Mouse (Mus musculus) heart, embryonic 10.5 days (tissue): ENCODE results near the gene Mcm9. TPM values are rescaled to one million over a fixed set of nuclear protein-coding genes. Genes with fewer than 3 reads are reported as not detected.
"Not testable (repeated sequence)": the region's sequence is repeated elsewhere in the genome, so short reads cannot be mapped to it uniquely, and the experiment has no call there.

ENCODE experiments used
- DNase-seq: peaks from one replicate; pipeline ENCODE4 v3.0.0-alpha.2; 2017; ENCODE audit warnings: low spot score
- H3K27ac ChIP-seq: fragments of 300-500 bp; sonication (generic); 2 replicates; pipeline ENCODE4 v1.5.1; 2016; ENCODE audit warnings: mild to moderate bottlenecking
- H3K27me3 ChIP-seq: fragments of 300-500 bp; sonication (generic); 2 replicates; pipeline ENCODE4 v1.6.1; 2016; ENCODE audit warnings: mild to moderate bottlenecking; ENCODE audit not compliant: poor library complexity, insufficient read depth, severe bottlenecking
- H3K36me3 ChIP-seq: fragments of 300-500 bp; sonication (generic); 2 replicates; pipeline ENCODE4 v1.6.1; 2016; ENCODE audit warnings: mild to moderate bottlenecking, moderate library complexity
- H3K4me1 ChIP-seq: fragments of 300-500 bp; sonication (generic); 2 replicates; pipeline ENCODE4 v1.6.1; 2016; ENCODE audit warnings: mild to moderate bottlenecking
- H3K4me3 ChIP-seq: fragments of 300-500 bp; sonication (generic); 2 replicates; pipeline ENCODE4 v1.5.1; 2016; ENCODE audit warnings: mild to moderate bottlenecking, moderate library complexity
- H3K9me3 ChIP-seq: fragments of 300-500 bp; sonication (generic); 2 replicates; pipeline ENCODE4 v1.6.1; 2016; ENCODE audit warnings: mild to moderate bottlenecking, moderate library complexity
- WGBS: fragments of 180-500 bp; shearing (Covaris S2); methylation state at CpG from one replicate; pipeline ENCODE4 v1.1.7; 2016; 5-methylcytosine and 5-hydroxymethylcytosine counted together
- polyA plus RNA-seq: library from polyadenylated mRNA; unstranded; fragments of >200 nt; fragmentation: Nextera tagmentation; extraction: Ambion mirVana; gene quantifications from 2 replicates; pipeline ENCODE4 v1.2.1, GENCODE M21; 2016

Mcm9 gene
- polyA plus RNA-seq, 1 experiment from 2014 or later: 10.1 TPM

DNA sequence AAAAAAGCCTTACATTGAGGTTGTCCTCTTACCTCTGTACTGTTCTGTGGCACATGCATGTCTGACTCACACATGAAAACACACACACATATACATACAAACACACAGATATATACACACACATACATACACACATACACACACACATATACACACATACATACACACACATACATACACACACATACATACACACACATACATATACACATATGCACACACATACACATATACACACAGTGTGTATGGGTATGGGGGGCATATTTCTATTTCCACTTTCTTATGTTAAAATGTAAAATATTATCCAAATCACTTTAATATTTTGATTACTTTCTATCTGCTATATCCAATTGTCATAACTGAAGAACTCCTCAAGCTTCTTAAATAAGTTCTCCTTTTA lies 121.6 kb downstream of the Mcm9 start:
- no peak for DNase-seq
- Histone ChIP-seq H3K9me3 (no peaks in the 10 kb centered on the region), H3K4me3 (no peak overlapping the region), H3K4me1 (peaks cover 9% of the 10 kb centered on the region; the same call in 1 of the 2 replicates), H3K27me3 (no peaks in the 10 kb centered on the region), H3K36me3 (no peaks in the 10 kb centered on the region), H3K27ac (no peak overlapping the region)

DNA sequence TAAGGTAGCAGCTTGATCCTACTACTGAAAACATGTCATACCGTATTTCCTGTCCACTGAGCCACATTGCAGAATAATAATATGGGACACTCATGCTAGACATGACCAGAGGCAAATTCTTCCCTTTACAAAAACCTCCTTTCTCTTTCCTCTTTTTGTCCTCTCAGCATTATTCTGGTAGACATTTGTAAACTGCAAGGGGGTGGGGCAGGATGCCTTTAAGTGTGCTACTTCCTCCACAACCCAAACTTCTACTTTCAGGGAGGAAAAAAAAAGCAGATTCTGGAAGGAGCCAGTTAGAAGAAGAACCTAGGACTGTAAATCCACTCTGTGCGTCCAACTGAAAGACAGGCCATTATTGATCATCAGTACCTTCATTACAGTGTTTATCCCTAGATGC lies 124.7 kb downstream of the Mcm9 start:
- no peak for DNase-seq
- Histone ChIP-seq H3K36me3 (no peaks in the 10 kb centered on the region), H3K4me1 (peaks cover 25% of the 10 kb centered on the region), H3K9me3 (no peaks in the 10 kb centered on the region), H3K27ac (no peak overlapping the region), H3K4me3 (no peak overlapping the region), H3K27me3 (no peaks in the 10 kb centered on the region)
- WGBS: 80% methylated on average over 2 of the region's 2 CpGs

- Histone ChIP-seq H3K9me3 (no peaks in the 10 kb centered on the region), H3K27ac (no peak overlapping the region), H3K36me3 (no peaks in the 10 kb centered on the region), H3K4me3 (no peak overlapping the region), H3K27me3 (no peaks in the 10 kb centered on the region), H3K4me1 (peaks cover 25% of the 10 kb centered on the region)
- WGBS: 77% methylated on average over 3 of the region's 3 CpGs
- no peak for DNase-seq
These were observed 125.2 kb downstream of the Mcm9 start for GRCm38 (mm10) chr10:53505069-53505468.

DNA sequence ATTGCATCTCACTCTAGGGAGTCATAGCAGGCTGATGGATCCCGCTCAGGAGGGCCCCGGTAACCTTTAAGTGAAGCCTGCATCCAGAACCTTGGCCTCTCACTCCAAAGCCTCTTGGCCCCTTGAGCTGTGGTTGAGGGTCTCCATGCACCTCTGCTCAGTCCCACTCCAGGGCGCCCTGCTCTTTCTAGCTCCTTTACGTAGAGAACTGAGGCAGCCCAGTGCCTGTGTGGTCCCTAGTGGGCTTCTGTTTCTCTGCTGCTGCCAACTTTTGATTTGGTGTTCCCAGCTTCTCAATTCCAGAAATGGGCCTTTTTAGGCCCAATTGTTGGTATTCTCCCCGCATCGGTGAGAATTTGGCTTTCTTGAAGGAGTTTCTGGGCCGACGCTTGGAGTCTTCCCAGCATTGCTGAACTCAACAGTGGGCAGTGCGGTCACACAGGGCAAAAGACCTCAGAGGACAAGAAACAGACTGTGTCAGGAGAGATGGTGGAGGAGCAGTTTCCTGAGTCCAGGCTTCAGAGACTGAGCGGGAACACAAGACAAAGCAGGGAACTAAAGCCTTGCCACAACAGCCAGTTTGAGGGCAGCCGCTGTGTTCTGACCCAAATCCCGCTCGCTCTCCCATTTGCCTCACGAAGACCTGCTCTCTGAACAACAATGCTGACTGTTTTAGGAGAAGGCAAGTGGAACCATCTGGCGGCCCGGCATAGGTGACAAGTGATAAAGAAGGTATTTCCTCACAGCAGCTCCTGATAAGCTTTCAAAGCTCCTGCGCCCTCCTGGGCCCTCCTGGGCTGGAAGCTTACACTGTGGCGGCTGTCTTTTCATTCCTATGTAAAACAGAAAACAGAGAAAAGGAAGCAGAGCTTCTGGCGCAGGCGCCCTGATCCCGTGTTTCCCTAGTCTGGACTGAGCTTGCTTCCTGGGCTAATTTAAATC lies 127.1 kb downstream of the Mcm9 start:
- Histone ChIP-seq H3K27me3 (no peaks in the 10 kb centered on the region), H3K36me3 (no peaks in the 10 kb centered on the region), H3K4me1 (peaks cover 25% of the 10 kb centered on the region), H3K27ac (peak overlapping the region; percentile 85), H3K4me3 (peak overlapping the region; percentile 45), H3K9me3 (no peaks in the 10 kb centered on the region)
- 22% methylated on average over 21 of the region's 21 CpGs for WGBS
- DNase-seq: peak; percentile 84

DNA sequence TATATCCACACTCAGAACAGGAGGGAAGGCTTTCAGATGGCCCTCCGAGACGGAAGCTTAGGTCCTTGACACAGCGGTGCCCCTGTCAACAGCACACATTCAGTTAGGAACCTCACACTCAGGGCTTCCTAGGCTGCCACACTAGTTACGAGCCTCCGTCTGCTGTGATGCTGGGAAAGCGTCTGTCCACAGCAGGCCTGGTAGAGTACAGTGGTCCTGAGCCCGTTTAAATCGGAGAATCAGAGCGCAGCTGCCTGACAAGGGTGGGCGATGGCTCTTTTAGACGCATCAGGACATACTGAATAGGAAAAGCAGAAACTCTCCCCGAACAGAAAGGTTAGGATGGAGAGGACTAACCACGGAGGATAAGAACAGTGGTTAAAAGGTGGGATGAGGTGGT lies 127.8 kb downstream of the Mcm9 start:
- H3K27ac ChIP-seq: peak overlapping the region; percentile 85
- 0 out of 2 replicates have a peak, but pooled peaks cover 5% of the 10 kb centered on the region for H3K9me3 ChIP-seq
- no peak overlapping the region for H3K4me3 ChIP-seq
- H3K4me1 ChIP-seq: peaks cover 25% of the 10 kb centered on the region
- no peak for DNase-seq
- H3K27me3 ChIP-seq: no peaks in the 10 kb centered on the region
- 58% methylated on average over 13 of the region's 13 CpGs for WGBS
- no peaks in the 10 kb centered on the region for H3K36me3 ChIP-seq

GRCm38 (mm10) chr10:53499518-53499917 lies 130.7 kb downstream of the Mcm9 start:
- Histone ChIP-seq H3K4me1 (peaks cover 23% of the 10 kb centered on the region), H3K27ac (no peak overlapping the region), H3K27me3 (no peaks in the 10 kb centered on the region), H3K4me3 (no peak overlapping the region), H3K36me3 (no peaks in the 10 kb centered on the region), H3K9me3 (0 out of 2 replicates have a peak, but pooled peaks cover 5% of the 10 kb centered on the region)
- no peak for DNase-seq

DNA sequence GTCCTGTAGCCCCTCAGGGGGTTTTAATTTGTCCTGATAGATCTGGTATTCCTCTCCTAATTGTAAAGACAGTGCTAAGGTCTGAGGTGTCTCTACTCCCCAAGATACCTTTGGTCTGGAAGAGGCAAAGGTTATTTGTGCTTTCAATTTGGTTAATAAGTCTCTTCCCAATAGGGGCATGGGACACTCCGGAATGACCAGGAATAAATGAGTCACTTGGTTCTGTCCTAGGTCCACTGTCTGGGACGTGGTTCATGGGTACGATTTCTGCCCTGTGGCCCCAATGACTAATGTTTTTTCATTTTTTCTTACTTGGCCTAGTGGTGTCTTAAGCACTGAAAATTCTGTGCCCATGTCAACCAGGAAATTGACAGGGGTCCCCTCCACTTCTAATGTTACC lies 134.9 kb downstream of the Mcm9 start:
- H3K36me3 ChIP-seq, H3K4me3 ChIP-seq, H3K27me3 ChIP-seq, DNase-seq, H3K9me3 ChIP-seq, H3K4me1 ChIP-seq, H3K27ac ChIP-seq: not testable (repeated sequence)
- WGBS: 87% methylated on average over 3 of the region's 3 CpGs

DNA sequence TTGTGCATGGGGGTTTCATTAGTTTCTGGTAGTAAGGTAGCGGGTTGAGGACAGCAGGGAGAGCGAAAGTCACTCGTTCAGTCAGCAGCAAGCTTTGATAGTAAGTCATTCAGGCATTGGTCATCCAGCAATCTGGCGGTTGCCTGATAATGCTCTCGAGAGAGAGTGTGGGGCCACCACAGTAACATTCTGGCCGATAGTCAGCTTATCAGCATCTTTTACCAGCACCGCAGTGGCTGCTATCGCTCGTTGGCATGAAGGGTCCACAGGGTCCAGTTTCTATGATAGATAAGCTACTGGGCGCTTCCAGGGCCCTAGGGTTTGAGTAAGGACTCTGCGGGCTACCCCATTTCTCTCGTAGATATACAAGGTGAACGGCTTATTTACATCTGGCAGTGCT lies 136.3 kb downstream of the Mcm9 start:
- Histone ChIP-seq H3K4me3 (no peak overlapping the region), H3K9me3 (0 out of 2 replicates have a peak, but pooled peaks cover 5% of the 10 kb centered on the region), H3K36me3 (no peaks in the 10 kb centered on the region), H3K27ac (no peak overlapping the region), H3K4me1 (no peaks in the 10 kb centered on the region), H3K27me3 (no peaks in the 10 kb centered on the region)
- DNase-seq: no peak
- 71% methylated on average over 13 of the region's 13 CpGs for WGBS

Other genes with a start within 250 kb of the Mcm9 start
- gene Asf1a, start 33.7 kb downstream of the Mcm9 start, polyA plus RNA-seq: 89.9 and 110 TPM in 2 replicates
- 2.6 and 3.5 TPM in 2 replicates for gene Fam184a, start 120.7 kb upstream of the Mcm9 start, polyA plus RNA-seq